Mouse (Mus musculus) limb, embryonic 10.5 days (tissue): ENCODE results near the gene Fam187a. TPM values are rescaled to one million over a fixed set of nuclear protein-coding genes. Genes with fewer than 3 reads are reported as not detected.

Experiments
- polyA plus RNA-seq: library from polyadenylated mRNA; unstranded; fragments of >200 nt; fragmentation: Nextera tagmentation; extraction: Ambion mirVana; gene quantifications from 2 replicates; pipeline ENCODE4 v1.2.1, GENCODE M21; 2016

Fam187a gene
- polyA plus RNA-seq, 1 experiment from 2014 or later, result not detected

Other genes with a start within 250 kb of the Fam187a start
- gene Meioc, start 221.5 kb upstream of the Fam187a start, polyA plus RNA-seq, result 0.14 and 0.55 TPM in 2 replicates
- gene Ccdc43, start 187.4 kb upstream of the Fam187a start, polyA plus RNA-seq, result 55.4 and 57.1 TPM in 2 replicates
- gene Adam11, start 123.7 kb upstream of the Fam187a start, polyA plus RNA-seq, result 14.2 and 25.1 TPM in 2 replicates
- 95.0 and 98.8 TPM in 2 replicates for gene Gjc1, start 65.5 kb upstream of the Fam187a start, polyA plus RNA-seq
- gene Higd1b, start 49.3 kb upstream of the Fam187a start, polyA plus RNA-seq, result not detected in 2 replicates
- 360 and 374 TPM in 2 replicates for gene Eftud2, start 4.2 kb upstream of the Fam187a start, polyA plus RNA-seq
- 1.3 and 1.5 TPM in 2 replicates for gene Ccdc103, start 4.0 kb upstream of the Fam187a start, polyA plus RNA-seq
- 0.16 TPM in 1 of 2 replicates, not detected in the other for gene Gfap, start 15.7 kb downstream of the Fam187a start, polyA plus RNA-seq
- gene Kif18b, start 40.0 kb downstream of the Fam187a start, polyA plus RNA-seq, result 16.1 and 18.4 TPM in 2 replicates
- 0.20 and 0.40 TPM in 2 replicates for gene C1ql1, start 61.5 kb downstream of the Fam187a start, polyA plus RNA-seq
- gene Nmt1, start 143.0 kb downstream of the Fam187a start, polyA plus RNA-seq, result 60.5 and 63.1 TPM in 2 replicates
- 260 and 269 TPM in 2 replicates for gene Dcakd, start 143.2 kb downstream of the Fam187a start, polyA plus RNA-seq
- 1.5 and 1.8 TPM in 2 replicates for gene Plcd3, start 216.5 kb downstream of the Fam187a start, polyA plus RNA-seq
- 4.0 and 5.1 TPM in 2 replicates for gene Acbd4, start 216.5 kb downstream of the Fam187a start, polyA plus RNA-seq
- 1.8 and 2.4 TPM in 2 replicates for gene Hexim1, start 231.1 kb downstream of the Fam187a start, polyA plus RNA-seq
- gene Hexim2, start 247.3 kb downstream of the Fam187a start, polyA plus RNA-seq, result 10.1 and 12.3 TPM in 2 replicates